Mouse (Mus musculus) kidney, adult 11 months (tissue): ENCODE results near the gene Rnf222.

Experiments used
- DNase-seq: peaks from one replicate; pipeline ENCODE4 v3.0.0; 2022

Gene Rnf222

GRCm38 (mm10) chr11:68888253-68888652 is at the start of gene Rnf222:
Rnf222 (plus strand) TSS chr11:68888553.
- no peak for DNase-seq

- DNase-seq, result no peak
These were observed 48.7 kb upstream of the Rnf222 start for GRCm38 (mm10) chr11:68839606-68840005.

GRCm38 (mm10) chr11:68850862-68851261 is 37.5 kb upstream of the Rnf222 start:
- peak; percentile 25 for DNase-seq

- peak; percentile 37 for DNase-seq
These were observed 36.5 kb upstream of the Rnf222 start for GRCm38 (mm10) chr11:68851644-68852485.

- peak; percentile 74 for DNase-seq
These were observed 35.9 kb upstream of the Rnf222 start for GRCm38 (mm10) chr11:68852486-68852901.

- DNase-seq, result peak; percentile 99
These were observed 35.4 kb upstream of the Rnf222 start for GRCm38 (mm10) chr11:68852932-68853409.

- peak; percentile 86 for DNase-seq
These were observed 34.5 kb upstream of the Rnf222 start for GRCm38 (mm10) chr11:68853611-68854401.

GRCm38 (mm10) chr11:68854621-68855020 is 33.7 kb upstream of the Rnf222 start:
- DNase-seq, result peak; percentile 23

GRCm38 (mm10) chr11:68857329-68857728 is 31.0 kb upstream of the Rnf222 start:
- DNase-seq, result no peak

- DNase-seq, result no peak
These were observed 28.3 kb upstream of the Rnf222 start for GRCm38 (mm10) chr11:68859943-68860593.

- DNase-seq, result peak; percentile 38
These were observed 26.1 kb upstream of the Rnf222 start for GRCm38 (mm10) chr11:68862260-68862659.

- no peak for DNase-seq
These were observed 24.7 kb upstream of the Rnf222 start for GRCm38 (mm10) chr11:68863631-68864091.

GRCm38 (mm10) chr11:68864544-68865189 is 23.7 kb upstream of the Rnf222 start:
- peak; percentile 96 for DNase-seq

- no peak for DNase-seq
These were observed 17.1 kb upstream of the Rnf222 start for GRCm38 (mm10) chr11:68871277-68871676.

- peak; percentile 70 for DNase-seq
These were observed 16.6 kb upstream of the Rnf222 start, which contains the start of gene Ndel1 for GRCm38 (mm10) chr11:68871748-68872147. Ndel1 (minus strand) TSS chr11:68871858.

- peak; percentile 42 for DNase-seq
These were observed 13.5 kb upstream of the Rnf222 start for GRCm38 (mm10) chr11:68874841-68875240.

- DNase-seq, result no peak
These were observed 9.5 kb upstream of the Rnf222 start for GRCm38 (mm10) chr11:68878811-68879210.

- no peak for DNase-seq
These were observed 6.2 kb upstream of the Rnf222 start for GRCm38 (mm10) chr11:68882107-68882506.

GRCm38 (mm10) chr11:68883843-68884242 is 4.5 kb upstream of the Rnf222 start:
- no peak for DNase-seq

- DNase-seq, result no peak
These were observed 4.0 kb upstream of the Rnf222 start for GRCm38 (mm10) chr11:68884368-68884767.

- DNase-seq, result no peak
These were observed 2.3 kb upstream of the Rnf222 start for GRCm38 (mm10) chr11:68886091-68886490.

GRCm38 (mm10) chr11:68888653-68889052 is 300 bp downstream of the Rnf222 start:
- no peak for DNase-seq
